ENCODE assay signal across 8 mouse cellular contexts in the genomic region with DNA sequence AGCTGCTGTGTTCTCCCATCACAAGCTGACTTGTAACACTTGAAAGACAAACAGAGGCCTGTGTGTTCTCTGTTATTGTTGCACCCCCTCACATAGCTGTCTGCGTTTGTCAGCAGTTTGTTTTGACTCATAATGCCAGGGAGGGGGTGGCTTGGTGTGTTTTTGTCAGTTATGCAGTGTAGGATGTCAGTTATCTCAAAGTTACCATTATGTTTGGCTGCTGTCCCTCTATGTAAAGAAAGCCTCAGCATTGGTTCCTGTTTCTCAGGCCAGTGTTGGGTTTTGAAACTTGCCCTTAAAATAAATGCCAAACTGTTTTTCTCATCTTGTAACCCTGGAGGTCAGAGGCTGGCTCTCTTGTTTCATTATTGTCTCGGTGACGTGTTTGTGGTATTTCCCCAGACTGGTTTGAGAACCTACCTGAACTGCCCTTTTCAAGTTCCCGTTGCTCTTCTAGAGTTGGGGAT. TPM values are rescaled to one million over a fixed set of nuclear protein-coding genes. Genes with fewer than 3 reads are reported as not detected.
DNase-seq lines count a peak whose midpoint lies in the region; ATAC-seq and TF ChIP-seq lines count a peak whose summit lies in the region.

No protein-coding gene starts in this region.

- WGBS in forebrain, embryonic 15.5 days: 60% methylated on average over 4 of the region's 4 CpGs
- 74% methylated on average over 4 of the region's 4 CpGs for WGBS in forebrain, embryonic 10.5 days
- WGBS in stomach, embryonic 16.5 days: 45% methylated on average over 4 of the region's 4 CpGs
- 42% methylated on average over 4 of the region's 4 CpGs for WGBS in stomach, postnatal 0 days
- under 1% methylated on average over 4 of the region's 4 CpGs for WGBS in spleen, adult 2 months

- TF ChIP-seq POLR2A in spleen, adult 2 months (IDR thresholded peaks at IDR 0.05; ENCODE audit: low read depth, low read length): no peak

- no peak overlapping the region for H3K4me3 ChIP-seq in forebrain, embryonic 15.5 days
- H3K4me3 ChIP-seq in forebrain, embryonic 10.5 days: no peak overlapping the region
- no peak overlapping the region for H3K4me3 ChIP-seq in stomach, embryonic 16.5 days (replicated peaks; ENCODE audit: low read length)
- H3K4me3 ChIP-seq in stomach, postnatal 0 days (ENCODE audit: low read depth, low read length): no peak overlapping the region
- no peak overlapping the region for H3K4me3 ChIP-seq in spleen, adult 2 months (ENCODE audit: extremely low read depth, insufficient read depth, insufficient read length)

- H3K4me1 ChIP-seq in forebrain, embryonic 15.5 days: peaks cover 30% of the 10 kb centered on the region
- H3K4me1 ChIP-seq in forebrain, embryonic 10.5 days: peaks cover 57% of the 10 kb centered on the region
- H3K4me1 ChIP-seq in stomach, embryonic 16.5 days (ENCODE audit: control insufficient read depth, insufficient read depth, low read length): peaks cover 38% of the 10 kb centered on the region
- H3K4me1 ChIP-seq in stomach, postnatal 0 days (replicated peaks; ENCODE audit: control insufficient read depth, insufficient read depth): peaks cover 13% of the 10 kb centered on the region
- H3K4me1 ChIP-seq in spleen, adult 2 months (ENCODE audit: control insufficient read depth, insufficient read depth, insufficient read length): peaks cover 33% of the 10 kb centered on the region

- no peaks in the 10 kb centered on the region for H3K9me3 ChIP-seq in forebrain, embryonic 15.5 days
- no peaks in the 10 kb centered on the region for H3K9me3 ChIP-seq in forebrain, embryonic 10.5 days
- H3K9me3 ChIP-seq in stomach, embryonic 16.5 days (replicated peaks; ENCODE audit: control insufficient read depth, low read length): no peaks in the 10 kb centered on the region
- H3K9me3 ChIP-seq in stomach, postnatal 0 days (ENCODE audit: control insufficient read depth, low read length): no peaks in the 10 kb centered on the region

- H3K27ac ChIP-seq in forebrain, embryonic 15.5 days (replicated peaks): no peak overlapping the region; the same call in 1 of the 2 replicates
- H3K27ac ChIP-seq in forebrain, embryonic 10.5 days: no peak overlapping the region
- peak overlapping the region; percentile 2; the same call in 1 of the 2 replicates for H3K27ac ChIP-seq in stomach, embryonic 16.5 days (ENCODE audit: low read length)
- no peak overlapping the region for H3K27ac ChIP-seq in stomach, postnatal 0 days (replicated peaks)
- peak overlapping the region; percentile 88 for H3K27ac ChIP-seq in spleen, adult 2 months (ENCODE audit: insufficient read depth, low read length)

- no peaks in the 10 kb centered on the region for H3K36me3 ChIP-seq in forebrain, embryonic 15.5 days
- H3K36me3 ChIP-seq in forebrain, embryonic 10.5 days (replicated peaks): peaks cover 41% of the 10 kb centered on the region
- no peaks in the 10 kb centered on the region for H3K36me3 ChIP-seq in stomach, embryonic 16.5 days (ENCODE audit: control insufficient read depth, insufficient read depth, low read length)
- H3K36me3 ChIP-seq in stomach, postnatal 0 days (ENCODE audit: control insufficient read depth, insufficient read depth, low read length): no peaks in the 10 kb centered on the region
- peaks cover 1% of the 10 kb centered on the region for H3K36me3 ChIP-seq in spleen, adult 2 months (ENCODE audit: control insufficient read depth, insufficient read depth, low read length)

- H3K27me3 ChIP-seq in forebrain, embryonic 15.5 days: no peaks in the 10 kb centered on the region
- H3K27me3 ChIP-seq in forebrain, embryonic 10.5 days (ENCODE audit: poor library complexity, severe bottlenecking): no peaks in the 10 kb centered on the region
- H3K27me3 ChIP-seq in stomach, embryonic 16.5 days (ENCODE audit: control insufficient read depth, insufficient read depth, low read length): no peaks in the 10 kb centered on the region
- no peaks in the 10 kb centered on the region for H3K27me3 ChIP-seq in stomach, postnatal 0 days (ENCODE audit: control insufficient read depth, insufficient read depth, low read length)
- no peaks in the 10 kb centered on the region for H3K27me3 ChIP-seq in spleen, adult 2 months (ENCODE audit: control insufficient read depth, insufficient read depth, low read length)

- H3K4me2 ChIP-seq in forebrain, embryonic 15.5 days (replicated peaks): no peak overlapping the region
- no peak overlapping the region for H3K4me2 ChIP-seq in stomach, embryonic 16.5 days (ENCODE audit: low read depth, low read length)
- H3K4me2 ChIP-seq in stomach, postnatal 0 days (replicated peaks; ENCODE audit: low read depth): no peak overlapping the region

- no peak for DNase-seq in forebrain, embryonic 10.5 days (ENCODE audit: extremely low spot score, low spot score)
- no peak for DNase-seq in stomach, postnatal 0 days (ENCODE audit: low spot score)
- DNase-seq in layer of hippocampus, adult 9-11 months: peak; percentile 73
- peak; percentile 31 to 67 for DNase-seq in spleen, adult 2 months (ENCODE audit: low read depth in 1 of 2, low spot score in 2 of 2)
- no peak for DNase-seq in frontal cortex, postnatal 14 days (ENCODE audit: low spot score in 2 of 2)
- DNase-seq in embryo, embryonic 10 days (ENCODE audit: low spot score): no peak

- no peak overlapping the region for H3K9ac ChIP-seq in forebrain, embryonic 15.5 days (replicated peaks)
- no peak overlapping the region for H3K9ac ChIP-seq in stomach, embryonic 16.5 days (ENCODE audit: low read length)
- no peak overlapping the region for H3K9ac ChIP-seq in stomach, postnatal 0 days (ENCODE audit: low read length)

- peak; percentile 53 for ATAC-seq in forebrain, embryonic 15.5 days (replicated peaks)
- ATAC-seq in stomach, embryonic 16.5 days (ENCODE audit: insufficient read depth, low FRiP score): no peak
- no peak for ATAC-seq in stomach, postnatal 0 days (ENCODE audit: low FRiP score, low TSS enrichment)

- TF ChIP-seq EP300 in stomach, postnatal 0 days (optimal IDR thresholded peaks at IDR 0.05): no peak

- TF ChIP-seq CTCF in stomach, postnatal 0 days (IDR thresholded peaks at IDR 0.05; ENCODE audit: low read depth): no peak
- no peak for TF ChIP-seq CTCF in spleen, adult 2 months (IDR thresholded peaks at IDR 0.05; ENCODE audit: extremely low read depth, insufficient read depth, insufficient read length, insufficient replicate concordance)

RNA-seq across cellular contexts. Expression of a gene that starts 30.0 kb away (rescaled TPM):
- polyA plus RNA-seq in forebrain, embryonic 15.5 days (2015; fragmentation: Nextera tagmentation; extraction: Ambion mirVana): 19.0 TPM in 2 replicates
- 28.2 and 29.2 TPM in 2 replicates for polyA plus RNA-seq in forebrain, embryonic 10.5 days (2016; fragmentation: Nextera tagmentation; extraction: Ambion mirVana)
- 11.7 and 12.6 TPM in 2 replicates for polyA plus RNA-seq in stomach, embryonic 16.5 days (2015; fragmentation: Nextera tagmentation; extraction: Ambion mirVana)
- 4.0 and 4.3 TPM in 2 replicates for polyA plus RNA-seq in stomach, postnatal 0 days (2015; fragmentation: Nextera tagmentation; extraction: Ambion mirVana)
- polyA plus RNA-seq in spleen, adult 2 months (2012; rRNA removed): 18.1 and 21.1 TPM in 2 replicates

Comparison
In these comparisons a context has a peak if more than half of its experiments do, and no peak if none do; other contexts are left out.
1. H3K27ac ChIP-seq: peak in stomach, embryonic 16.5 days (single experiment) and spleen, adult 2 months (single experiment); none in forebrain, embryonic 15.5 days (single experiment), forebrain, embryonic 10.5 days (single experiment) and stomach, postnatal 0 days (single experiment).
2. DNase-seq: peak in layer of hippocampus, adult 9-11 months (single experiment) and spleen, adult 2 months (2 of 2); none in forebrain, embryonic 10.5 days (single experiment), stomach, postnatal 0 days (single experiment), frontal cortex, postnatal 14 days (0 of 2) and embryo, embryonic 10 days (single experiment).